Mouse (Mus musculus): ENCODE measurements around the gene Zic1. TPM values are rescaled to one million over a fixed set of nuclear protein-coding genes. Genes with fewer than 3 reads are reported as not detected.

Gene Zic1
- polyA plus RNA-seq, 1 experiment = 0.13 TPM

DNA sequence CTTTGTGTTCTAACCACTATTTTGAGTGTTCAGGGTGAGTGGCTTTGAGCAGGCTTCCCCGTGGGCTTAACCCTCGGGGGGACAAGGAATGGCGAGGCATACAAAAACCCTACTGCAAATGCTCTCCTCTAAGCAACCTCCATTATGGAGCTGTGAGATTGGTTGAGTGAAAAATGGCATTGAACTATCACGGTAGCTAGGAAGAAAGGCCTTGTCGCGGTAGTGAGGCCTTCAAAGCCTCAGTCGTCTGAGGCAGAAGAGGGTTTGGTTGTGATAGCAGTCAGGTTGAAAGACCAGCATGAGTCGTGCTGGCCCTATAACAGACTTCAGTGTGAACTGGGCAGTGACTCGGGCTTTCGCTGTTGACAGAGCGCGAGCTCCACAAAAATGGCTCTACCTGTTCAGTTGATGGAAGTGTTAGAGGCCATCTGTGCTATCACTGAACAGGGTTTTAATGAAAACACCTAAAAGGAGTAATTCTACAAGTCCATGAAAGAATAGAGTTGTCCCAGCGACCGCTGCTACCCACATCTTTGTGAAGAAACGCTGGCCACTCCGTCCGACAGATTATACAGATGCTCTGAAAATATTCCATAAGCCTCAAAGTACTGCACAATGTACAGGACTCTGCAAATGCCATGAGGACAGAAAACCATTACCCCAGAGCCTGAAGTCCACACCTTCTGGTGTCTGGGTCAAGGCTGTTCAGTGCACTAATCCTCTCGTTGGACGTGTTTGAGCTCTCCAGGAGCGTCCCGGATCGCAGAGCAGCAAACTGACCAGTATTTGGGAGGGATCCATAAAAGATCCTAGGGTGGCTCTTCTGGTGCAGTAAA lies 11.0 kb downstream of the Zic1 start:
- no peak for TF ChIP-seq CTCF (IDR thresholded peaks at IDR 0.05; ENCODE audit: low read depth, low read length)
- TF ChIP-seq POLR2A (IDR thresholded peaks at IDR 0.05; ENCODE audit: insufficient read depth, low read length) = no peak
- no peak for TF ChIP-seq EP300 (IDR thresholded peaks at IDR 0.05; ENCODE audit: insufficient read depth, low read depth, low read length)
- Histone ChIP-seq H3K9me3 (replicated peaks; ENCODE audit: control insufficient read depth, insufficient read depth, low read length, poor library complexity, severe bottlenecking) (no peaks in the 10 kb centered on the region), H3K4me3 (ENCODE audit: low read depth, low read length) (no peak overlapping the region), H3K9ac (ENCODE audit: low read depth, poor library complexity, severe bottlenecking) (no peak overlapping the region), H3K27ac (ENCODE audit: insufficient read depth, low read length) (no peak overlapping the region), H3K4me1 (ENCODE audit: control insufficient read depth, insufficient read depth, low read length) (no peaks in the 10 kb centered on the region), H3K36me3 (ENCODE audit: control insufficient read depth, insufficient read depth, low read length, poor library complexity, severe bottlenecking) (no peaks in the 10 kb centered on the region), H3K27me3 (ENCODE audit: control insufficient read depth, insufficient read depth, low read length, poor library complexity, severe bottlenecking) (peaks cover 22% of the 10 kb centered on the region)

DNA sequence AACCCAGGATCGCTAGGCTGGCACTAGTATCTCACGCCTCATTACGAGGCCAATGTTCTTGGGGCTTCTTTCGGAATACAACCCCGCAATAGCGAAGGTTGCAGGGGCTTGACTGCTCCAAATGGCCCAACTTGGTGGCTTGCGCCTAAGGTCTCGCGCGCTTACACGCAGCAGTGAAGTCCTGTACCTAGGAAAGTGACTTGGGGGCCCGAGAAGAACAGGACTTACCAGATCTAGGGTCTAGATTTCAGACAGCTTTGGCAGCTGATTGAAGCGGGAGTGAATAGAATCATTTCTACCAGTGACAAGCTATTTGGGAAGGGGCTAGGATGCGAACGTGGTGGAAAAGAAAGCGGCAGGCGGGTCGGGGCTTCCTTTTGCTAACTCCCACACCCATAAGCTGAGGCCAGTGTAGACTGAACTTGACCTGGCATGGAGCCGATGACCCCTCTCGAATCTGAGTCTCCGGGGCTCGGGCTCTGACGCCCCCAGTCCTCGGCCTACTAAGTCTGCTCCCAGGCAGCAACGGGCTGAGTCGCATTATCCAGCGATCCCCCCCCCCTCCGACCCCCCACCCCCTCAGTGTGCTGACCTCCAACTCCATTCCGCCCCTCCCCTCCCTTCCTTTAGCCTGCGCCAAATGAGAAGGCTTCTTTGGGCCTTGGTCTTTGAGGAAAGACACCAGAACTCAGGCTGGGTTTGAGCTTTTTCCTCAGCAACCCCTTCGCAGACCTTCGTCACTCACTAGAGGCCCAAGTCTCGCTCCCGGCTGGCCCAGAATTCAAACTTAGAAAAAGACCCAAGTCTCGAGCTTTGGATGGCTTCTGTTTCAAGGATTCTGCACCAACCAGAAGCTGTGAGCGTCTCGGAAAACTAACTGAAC lies 11.8 kb downstream of the Zic1 start:
- H3K9me3 ChIP-seq (replicated peaks; ENCODE audit: control insufficient read depth, insufficient read depth, low read length, poor library complexity, severe bottlenecking) = no peaks in the 10 kb centered on the region
- TF ChIP-seq POLR2A (IDR thresholded peaks at IDR 0.05; ENCODE audit: insufficient read depth, low read length) (no peak), EP300 (IDR thresholded peaks at IDR 0.05; ENCODE audit: insufficient read depth, low read depth, low read length) (no peak), CTCF (IDR thresholded peaks at IDR 0.05; ENCODE audit: low read depth, low read length) (no peak)
- H3K4me1 ChIP-seq (ENCODE audit: control insufficient read depth, insufficient read depth, low read length) = no peaks in the 10 kb centered on the region
- peaks cover 22% of the 10 kb centered on the region for H3K27me3 ChIP-seq (ENCODE audit: control insufficient read depth, insufficient read depth, low read length, poor library complexity, severe bottlenecking)
- H3K27ac ChIP-seq (ENCODE audit: insufficient read depth, low read length) = no peak overlapping the region
- H3K4me3 ChIP-seq (ENCODE audit: low read depth, low read length) = no peak overlapping the region
- no peaks in the 10 kb centered on the region for H3K36me3 ChIP-seq (ENCODE audit: control insufficient read depth, insufficient read depth, low read length, poor library complexity, severe bottlenecking)
- no peak overlapping the region for H3K9ac ChIP-seq (ENCODE audit: low read depth, poor library complexity, severe bottlenecking)

DNA sequence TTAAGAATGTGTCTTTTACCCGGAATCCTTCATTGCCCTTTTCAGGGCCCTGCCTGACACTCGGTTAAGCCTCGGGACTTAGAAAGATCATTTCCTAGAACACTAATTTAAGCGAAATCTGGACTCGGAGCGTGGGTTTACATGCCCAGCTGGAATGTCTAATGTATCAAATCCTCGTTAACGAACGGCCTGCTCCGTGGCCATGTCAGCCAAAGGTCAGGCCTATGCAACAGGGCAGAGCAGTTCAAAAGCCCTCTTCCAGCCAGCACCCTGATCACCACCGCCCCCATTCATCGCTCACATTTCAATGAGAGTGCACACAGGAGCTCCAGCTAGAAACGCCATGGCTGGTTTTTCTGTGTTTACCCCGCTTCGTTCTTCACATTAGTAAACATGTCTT lies 12.8 kb downstream of the Zic1 start:
- H3K4me1 ChIP-seq (ENCODE audit: control insufficient read depth, insufficient read depth, low read length) = no peaks in the 10 kb centered on the region
- no peak overlapping the region for H3K9ac ChIP-seq (ENCODE audit: low read depth, poor library complexity, severe bottlenecking)
- peaks cover 22% of the 10 kb centered on the region for H3K27me3 ChIP-seq (ENCODE audit: control insufficient read depth, insufficient read depth, low read length, poor library complexity, severe bottlenecking)
- H3K9me3 ChIP-seq (replicated peaks; ENCODE audit: control insufficient read depth, insufficient read depth, low read length, poor library complexity, severe bottlenecking) = no peaks in the 10 kb centered on the region
- no peak overlapping the region for H3K4me3 ChIP-seq (ENCODE audit: low read depth, low read length)
- no peaks in the 10 kb centered on the region for H3K36me3 ChIP-seq (ENCODE audit: control insufficient read depth, insufficient read depth, low read length, poor library complexity, severe bottlenecking)
- TF ChIP-seq POLR2A (IDR thresholded peaks at IDR 0.05; ENCODE audit: insufficient read depth, low read length) (no peak), CTCF (IDR thresholded peaks at IDR 0.05; ENCODE audit: low read depth, low read length) (no peak), EP300 (IDR thresholded peaks at IDR 0.05; ENCODE audit: insufficient read depth, low read depth, low read length) (no peak)
- H3K27ac ChIP-seq (ENCODE audit: insufficient read depth, low read length) = no peak overlapping the region

DNA sequence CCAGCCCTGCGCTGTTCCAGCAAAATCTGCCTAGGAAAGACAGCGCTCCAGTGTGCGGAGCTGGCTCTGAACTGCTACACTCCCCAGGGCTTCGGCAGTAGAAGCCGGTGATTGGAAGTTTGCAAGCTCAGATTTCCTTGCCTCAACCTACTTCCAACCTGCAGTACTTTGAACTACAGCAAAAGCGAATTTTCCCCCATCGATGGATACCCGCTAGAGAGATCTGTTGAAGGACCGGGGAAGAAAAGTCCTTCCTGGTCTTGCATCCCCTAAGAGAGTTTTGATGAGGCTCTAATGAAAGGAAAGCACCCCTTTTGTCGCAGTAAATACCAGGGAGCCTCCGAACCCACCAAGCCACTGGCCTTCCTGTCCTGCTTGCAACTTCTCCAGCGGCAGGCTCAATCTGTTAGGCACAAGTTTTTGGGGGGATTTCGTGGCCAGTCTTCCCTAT lies 13.6 kb downstream of the Zic1 start:
- H3K4me1 ChIP-seq (ENCODE audit: control insufficient read depth, insufficient read depth, low read length) = no peaks in the 10 kb centered on the region
- no peak overlapping the region for H3K27ac ChIP-seq (ENCODE audit: insufficient read depth, low read length)

DNA sequence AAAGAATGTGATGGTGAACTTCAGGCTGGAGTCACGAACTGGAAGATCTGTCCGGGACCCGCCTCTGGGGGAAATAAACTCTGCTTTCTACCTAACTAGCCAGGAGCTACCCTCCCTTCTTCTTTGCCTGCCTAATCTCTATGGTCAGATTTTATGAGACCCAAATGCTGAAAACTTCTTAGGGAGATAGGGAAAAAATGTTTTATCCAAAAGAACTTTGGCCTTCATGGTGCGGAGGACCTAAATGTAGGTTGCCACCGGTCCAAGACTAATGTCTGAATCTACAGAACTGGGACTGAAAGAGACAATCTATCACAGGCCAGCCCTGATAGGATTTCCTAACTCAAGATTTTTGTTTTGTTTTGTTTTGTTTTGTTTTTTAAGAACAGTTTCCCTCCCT lies 14.2 kb downstream of the Zic1 start:
- TF ChIP-seq CTCF (IDR thresholded peaks at IDR 0.05; ENCODE audit: low read depth, low read length) (no peak), POLR2A (IDR thresholded peaks at IDR 0.05; ENCODE audit: insufficient read depth, low read length) (no peak), EP300 (IDR thresholded peaks at IDR 0.05; ENCODE audit: insufficient read depth, low read depth, low read length) (no peak)
- H3K36me3 ChIP-seq (ENCODE audit: control insufficient read depth, insufficient read depth, low read length, poor library complexity, severe bottlenecking) = no peaks in the 10 kb centered on the region
- no peaks in the 10 kb centered on the region for H3K9me3 ChIP-seq (replicated peaks; ENCODE audit: control insufficient read depth, insufficient read depth, low read length, poor library complexity, severe bottlenecking)
- H3K27ac ChIP-seq (ENCODE audit: insufficient read depth, low read length) = no peak overlapping the region
- H3K4me1 ChIP-seq (ENCODE audit: control insufficient read depth, insufficient read depth, low read length) = no peaks in the 10 kb centered on the region
- H3K4me3 ChIP-seq (ENCODE audit: low read depth, low read length) = no peak overlapping the region
- H3K9ac ChIP-seq (ENCODE audit: low read depth, poor library complexity, severe bottlenecking) = no peak overlapping the region
- H3K27me3 ChIP-seq (ENCODE audit: control insufficient read depth, insufficient read depth, low read length, poor library complexity, severe bottlenecking) = peaks cover 18% of the 10 kb centered on the region

More for the DNA sequence above, 13.6 kb downstream of the Zic1 start:
- Histone ChIP-seq H3K27me3 (ENCODE audit: control insufficient read depth, insufficient read depth, low read length, poor library complexity, severe bottlenecking) (peaks cover 20% of the 10 kb centered on the region), H3K4me3 (ENCODE audit: low read depth, low read length) (no peak overlapping the region), H3K36me3 (ENCODE audit: control insufficient read depth, insufficient read depth, low read length, poor library complexity, severe bottlenecking) (no peaks in the 10 kb centered on the region), H3K9ac (ENCODE audit: low read depth, poor library complexity, severe bottlenecking) (no peak overlapping the region), H3K9me3 (replicated peaks; ENCODE audit: control insufficient read depth, insufficient read depth, low read length, poor library complexity, severe bottlenecking) (no peaks in the 10 kb centered on the region)
- TF ChIP-seq POLR2A (IDR thresholded peaks at IDR 0.05; ENCODE audit: insufficient read depth, low read length) (no peak), CTCF (IDR thresholded peaks at IDR 0.05; ENCODE audit: low read depth, low read length) (no peak), EP300 (IDR thresholded peaks at IDR 0.05; ENCODE audit: insufficient read depth, low read depth, low read length) (no peak)

Data from ES-Bruce4 (cell line).